Mouse (Mus musculus) cortical plate, adult 2 months (tissue): ENCODE measurements around the gene Gm44805. TPM values are rescaled to one million over a fixed set of nuclear protein-coding genes. Genes with fewer than 3 reads are reported as not detected.

Experiments used
- H3K27ac ChIP-seq: fragments of 200-500 bp; 2 replicates; pipeline ENCODE4 v1.5.1; 2012; ENCODE audit warnings: low read length, control low read depth, inconsistent platforms; ENCODE audit not compliant: insufficient read depth
- H3K4me1 ChIP-seq: fragments of 200-500 bp; 2 replicates; pipeline ENCODE4 v1.6.1; 2011; ENCODE audit warnings: low read length; ENCODE audit not compliant: control insufficient read depth, insufficient read depth
- H3K4me3 ChIP-seq: fragments of 200-500 bp; 2 replicates; pipeline ENCODE4 v1.5.1; 2011; ENCODE audit warnings: mild to moderate bottlenecking, low read length, control low read depth; ENCODE audit not compliant: insufficient read depth
- CTCF ChIP-seq: fragments of 200-500 bp; IDR thresholded peaks from 2 replicates; pipeline ENCODE4 v1.5.1; 2011; ENCODE audit warnings: mild to moderate bottlenecking, control low read depth, low read length; ENCODE audit not compliant: insufficient read depth; ENCODE audit errors: extremely low read depth
- POLR2A ChIP-seq: fragments of 200-500 bp; IDR thresholded peaks from 2 replicates; pipeline ENCODE4 v1.6.1; 2011; ENCODE audit warnings: mild to moderate bottlenecking, low read length, control low read depth; ENCODE audit not compliant: insufficient read depth; ENCODE audit errors: extremely low read depth
- polyA plus RNA-seq: library from polyadenylated mRNA; depleted of rRNA; stranded (reverse); fragments of >200 nt; gene quantifications from 2 replicates; pipeline ENCODE4 v1.2.3, GENCODE M21; 2012

The Gm44805 gene
- polyA plus RNA-seq, 1 experiment: not detected

DNA sequence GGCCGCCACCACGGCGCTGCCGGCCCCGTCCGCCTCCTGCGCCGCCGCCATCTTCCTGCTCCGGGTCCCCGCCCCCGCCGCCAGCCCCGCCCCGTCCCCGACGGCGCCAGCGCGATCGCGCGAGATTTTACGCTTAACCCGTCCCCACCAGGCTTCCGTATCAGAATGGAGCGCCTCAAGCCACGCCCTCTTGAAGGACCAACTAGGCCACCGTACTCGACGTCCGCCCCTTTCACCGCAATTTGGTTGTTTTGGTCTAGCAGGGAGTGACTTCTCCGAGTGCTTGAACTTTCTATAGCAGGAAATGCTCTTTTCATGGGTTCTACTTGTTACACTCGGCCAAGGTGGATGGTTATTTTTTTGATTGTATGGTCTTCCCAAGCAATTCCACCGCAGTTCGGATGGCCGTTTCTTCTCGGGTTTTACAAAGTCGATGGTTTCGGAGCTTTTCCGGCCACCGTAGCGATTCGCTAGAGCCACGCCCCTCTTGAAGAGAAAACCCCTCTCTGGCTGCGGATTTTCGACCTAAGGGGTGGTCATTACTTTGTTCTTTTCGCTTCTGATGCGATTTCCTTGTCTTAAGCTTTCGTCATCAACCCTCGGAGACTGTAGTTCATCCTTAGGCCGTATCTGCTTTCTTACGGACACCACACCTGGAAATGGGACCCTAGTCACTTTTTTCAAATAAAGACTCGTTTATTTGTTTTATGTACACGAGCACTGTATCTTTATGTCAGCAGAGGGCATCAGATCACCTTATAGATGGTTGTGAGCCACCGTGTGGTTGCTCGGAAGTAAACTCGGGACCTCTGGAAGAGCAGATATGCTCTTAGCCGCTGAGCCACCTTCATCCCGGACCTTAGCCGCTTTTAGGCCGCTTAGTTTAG, 16.0 kb downstream of the Gm44805 start, which contains the start of gene Clptm1:
Clptm1 (minus strand) TSS at position 79 of the 887 bp plus-strand sequence.
- peaks cover 4% of the 10 kb centered on the region; the same call in 1 of the 2 replicates for H3K4me1 ChIP-seq
- peak within 1 kb of the TSS; percentile 58 for H3K4me3 ChIP-seq
- H3K27ac ChIP-seq: peak within 1 kb of the TSS; percentile 81
- peak; percentile 20; the same call in 1 of the 2 replicates for TF ChIP-seq CTCF
- TF ChIP-seq POLR2A: peak; percentile 31; the same call in 1 of the 2 replicates

DNA sequence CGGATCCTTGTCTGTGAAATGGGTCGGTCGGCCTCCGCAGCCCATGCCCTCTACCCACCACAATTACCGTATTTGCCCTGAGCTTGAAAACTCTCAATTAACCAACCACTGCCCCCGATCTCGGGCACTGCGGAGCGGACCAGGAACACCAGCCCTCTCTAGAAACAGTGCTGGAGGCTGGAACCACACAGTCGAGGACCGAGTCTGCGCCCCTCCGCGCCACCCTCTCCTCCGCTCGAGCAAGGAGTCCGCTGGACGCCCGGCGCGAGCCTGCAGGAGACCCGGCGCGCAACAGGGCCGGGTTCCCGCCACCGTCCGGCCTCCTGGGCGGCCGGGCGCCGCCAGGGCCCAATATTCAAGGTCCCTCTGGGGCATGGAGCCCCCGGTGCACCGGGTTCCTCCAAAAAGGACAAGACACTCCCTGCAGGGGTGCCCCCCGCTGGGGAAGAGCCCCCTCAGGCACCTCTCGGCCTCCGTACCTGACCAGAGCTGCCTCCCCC, 16.7 kb downstream of the Gm44805 start:
- no peak for TF ChIP-seq CTCF
- no peak for TF ChIP-seq POLR2A
- peaks cover 4% of the 10 kb centered on the region; the same call in 1 of the 2 replicates for H3K4me1 ChIP-seq
- H3K27ac ChIP-seq: no peak overlapping the region
- peak overlapping the region; percentile 58 for H3K4me3 ChIP-seq

DNA sequence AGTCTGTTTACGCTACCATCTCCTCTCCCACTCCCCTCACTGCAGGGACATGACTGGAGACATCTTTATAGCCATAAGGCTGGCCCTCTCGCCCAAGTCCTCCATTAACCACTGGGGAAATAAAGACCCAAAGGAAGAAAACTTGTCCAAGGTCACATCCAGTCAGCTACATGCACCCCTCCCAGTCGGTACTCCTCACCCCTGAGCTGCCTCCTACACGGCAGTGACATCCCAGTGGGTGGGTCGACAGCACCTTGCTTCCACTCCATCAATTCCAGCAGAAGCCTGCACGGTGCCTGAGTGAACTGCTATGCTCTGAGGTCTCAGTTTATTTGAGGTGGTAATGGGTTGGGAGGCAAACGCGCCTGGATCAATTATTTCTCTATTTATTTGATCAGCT, 17.3 kb downstream of the Gm44805 start:
- H3K27ac ChIP-seq: no peak overlapping the region
- H3K4me1 ChIP-seq: peaks cover 4% of the 10 kb centered on the region; the same call in 1 of the 2 replicates
- TF ChIP-seq CTCF (no peak), POLR2A (no peak)
- peak overlapping the region; percentile 58 for H3K4me3 ChIP-seq

DNA sequence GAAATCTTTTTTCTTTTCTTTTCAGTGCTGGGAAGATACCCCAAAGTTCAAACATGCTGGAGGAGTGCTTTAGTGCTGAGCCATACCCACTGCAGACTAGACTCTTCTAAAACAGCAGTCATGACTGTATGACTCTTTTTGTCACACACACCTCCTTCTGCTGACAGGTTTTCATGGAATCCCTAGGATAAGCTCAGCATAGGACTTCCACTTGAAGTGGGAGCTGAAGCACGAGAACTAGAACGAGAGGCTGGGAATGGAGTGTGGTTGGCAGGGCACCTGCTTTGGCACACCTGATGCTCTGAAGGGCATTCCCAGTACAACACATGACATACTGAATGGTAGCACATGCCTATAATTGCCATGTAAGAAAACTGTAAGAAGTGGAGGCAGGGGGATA, 28.6 kb downstream of the Gm44805 start:
- Histone ChIP-seq H3K4me3 (no peak overlapping the region), H3K4me1 (no peaks in the 10 kb centered on the region), H3K27ac (no peak overlapping the region)
- TF ChIP-seq POLR2A (no peak), CTCF (no peak)

DNA sequence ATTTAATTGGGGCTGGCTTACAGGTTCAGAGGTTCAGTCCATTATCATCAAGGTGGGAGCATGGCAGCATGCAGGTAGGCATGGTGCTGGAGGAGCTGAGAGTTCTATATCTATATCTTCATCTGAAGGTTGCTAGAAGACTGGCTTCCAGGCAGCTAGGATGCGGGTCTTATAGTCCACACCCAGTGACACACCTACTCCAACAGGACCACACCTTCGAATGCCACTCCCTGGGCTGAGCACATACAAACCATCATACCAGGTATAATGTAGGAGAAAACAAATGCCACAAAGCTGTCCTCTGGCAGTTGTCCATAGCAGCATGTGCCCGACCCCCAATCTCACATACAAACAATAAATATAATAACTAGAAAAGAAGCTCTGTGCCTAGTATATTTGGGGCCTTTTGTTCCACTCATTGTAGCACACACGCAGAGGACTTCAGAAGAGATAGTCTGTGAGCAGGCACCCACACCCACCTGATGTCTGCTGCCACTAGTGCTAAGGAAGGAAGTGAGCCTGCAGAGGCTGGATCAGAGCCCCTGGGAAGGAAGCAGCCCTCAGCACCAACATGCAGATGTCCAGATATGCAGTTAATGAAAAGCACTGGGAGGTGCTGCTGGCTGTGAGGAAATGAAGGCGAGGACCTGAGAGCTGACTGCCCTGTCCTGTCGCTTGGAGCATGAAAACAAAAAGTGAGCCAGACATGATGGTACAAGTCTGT, 30.0 kb downstream of the Gm44805 start:
- no peak overlapping the region for H3K4me3 ChIP-seq
- TF ChIP-seq POLR2A: no peak
- no peak for TF ChIP-seq CTCF
- H3K4me1 ChIP-seq: no peaks in the 10 kb centered on the region
- no peak overlapping the region for H3K27ac ChIP-seq

DNA sequence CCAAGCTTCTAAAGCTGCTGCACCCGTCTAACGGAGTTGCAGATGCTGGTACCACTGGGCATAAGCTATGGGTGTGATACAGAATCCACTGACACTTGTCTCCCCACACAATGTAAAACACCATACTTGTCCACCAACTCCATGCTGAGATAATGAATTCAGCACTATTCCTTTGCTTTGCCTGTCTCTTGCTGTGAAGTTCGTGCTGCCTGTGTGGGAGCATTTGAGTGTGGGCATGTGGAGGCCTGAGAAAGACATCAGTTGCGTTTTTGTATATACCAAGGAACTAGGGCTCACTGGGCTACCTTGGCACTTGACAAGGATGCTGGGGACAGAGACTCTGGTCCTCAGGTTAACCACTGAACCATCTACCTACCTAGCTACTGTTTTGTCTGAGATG, 40.0 kb downstream of the Gm44805 start:
- Histone ChIP-seq H3K27ac (no peak overlapping the region), H3K4me1 (no peaks in the 10 kb centered on the region; the same call in 1 of the 2 replicates), H3K4me3 (no peak overlapping the region)
- TF ChIP-seq CTCF (no peak), POLR2A (no peak)

DNA sequence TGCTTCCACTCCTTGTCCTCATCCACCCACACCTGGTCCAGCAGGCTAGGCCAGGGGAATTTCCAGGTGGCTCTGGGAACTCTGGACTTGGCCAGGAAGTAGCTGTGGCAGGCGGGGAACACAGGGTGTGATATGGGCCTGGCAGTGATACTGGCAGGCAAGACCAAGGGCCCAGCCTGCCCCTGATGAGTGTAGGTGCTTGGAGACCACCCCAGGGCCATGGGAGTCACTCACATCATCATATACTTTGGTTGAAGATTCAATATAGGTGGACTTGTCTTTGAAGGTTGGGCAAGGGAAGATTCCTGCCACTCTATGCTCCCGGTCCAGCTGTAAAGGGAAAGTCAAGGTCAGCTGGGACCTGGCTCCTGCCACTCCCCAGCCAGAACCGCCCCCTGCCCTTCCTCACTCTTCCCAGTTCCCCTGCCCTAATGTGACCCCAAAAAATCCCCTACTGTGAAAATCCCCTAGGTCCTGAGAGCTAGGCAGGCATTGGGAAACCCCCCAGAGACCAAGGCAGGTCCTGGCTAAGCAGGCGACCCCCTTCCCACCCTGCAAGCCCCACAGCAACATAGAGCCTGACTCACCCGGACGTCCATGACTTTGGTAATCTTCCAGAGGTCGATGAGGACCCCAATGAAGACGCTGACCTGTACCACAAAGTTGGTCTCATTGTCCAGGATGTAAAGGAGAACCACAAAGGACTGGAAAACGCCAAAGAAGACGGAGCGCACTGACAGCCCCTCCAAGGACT, 46.0 kb downstream of the Gm44805 start:
- no peak overlapping the region for H3K27ac ChIP-seq

DNA sequence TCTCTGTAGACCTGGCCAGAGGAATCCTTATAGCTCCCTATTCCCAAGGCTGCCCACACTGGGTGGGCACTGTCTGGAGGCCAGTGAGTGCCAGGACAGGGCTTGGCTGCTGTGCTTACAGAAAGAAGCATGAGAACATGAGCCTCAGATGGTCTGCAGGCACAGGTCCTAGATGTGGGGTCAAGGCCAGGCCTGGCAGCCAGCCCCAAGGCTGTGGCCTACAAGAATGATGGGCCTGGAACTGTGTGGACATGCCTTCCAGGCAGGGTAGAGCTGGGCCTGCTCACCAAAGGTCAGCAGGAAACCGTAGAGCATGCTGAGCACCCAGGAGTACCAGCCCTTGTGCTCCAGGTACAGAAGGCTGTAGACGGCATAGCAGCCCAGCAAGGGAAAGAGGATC, 46.6 kb downstream of the Gm44805 start:
- Histone ChIP-seq H3K4me3 (no peak overlapping the region), H3K27ac (no peak overlapping the region)
- no peak for TF ChIP-seq POLR2A
- no peak for TF ChIP-seq CTCF

More for the DNA sequence above, 46.0 kb downstream of the Gm44805 start:
- no peak overlapping the region for H3K4me3 ChIP-seq
- H3K4me1 ChIP-seq: no peaks in the 10 kb centered on the region
- no peak for TF ChIP-seq CTCF
- TF ChIP-seq POLR2A: no peak

DNA sequence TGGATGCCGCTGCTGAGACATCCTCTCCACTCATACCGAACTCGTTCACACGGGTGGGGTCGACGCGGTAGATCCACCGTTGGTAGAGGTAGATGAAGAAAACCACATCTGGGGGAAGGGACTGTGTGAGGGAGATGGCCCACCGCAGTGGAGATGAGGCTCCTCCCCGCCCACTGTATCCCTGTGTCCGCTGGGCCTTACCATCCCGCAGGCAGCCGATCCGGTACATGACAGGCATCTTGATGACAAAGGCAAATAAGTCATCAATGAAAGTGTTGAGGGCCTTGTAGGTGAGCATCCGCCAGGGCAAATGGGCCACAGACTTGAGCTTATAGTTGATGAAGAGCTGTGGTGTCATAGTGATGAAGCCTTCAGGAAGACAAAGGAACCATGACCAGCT, 47.4 kb downstream of the Gm44805 start:
- no peak for TF ChIP-seq CTCF
- TF ChIP-seq POLR2A: no peak
- no peak overlapping the region for H3K4me3 ChIP-seq

More for the DNA sequence above, 46.6 kb downstream of the Gm44805 start:
- H3K4me1 ChIP-seq: no peaks in the 10 kb centered on the region

DNA sequence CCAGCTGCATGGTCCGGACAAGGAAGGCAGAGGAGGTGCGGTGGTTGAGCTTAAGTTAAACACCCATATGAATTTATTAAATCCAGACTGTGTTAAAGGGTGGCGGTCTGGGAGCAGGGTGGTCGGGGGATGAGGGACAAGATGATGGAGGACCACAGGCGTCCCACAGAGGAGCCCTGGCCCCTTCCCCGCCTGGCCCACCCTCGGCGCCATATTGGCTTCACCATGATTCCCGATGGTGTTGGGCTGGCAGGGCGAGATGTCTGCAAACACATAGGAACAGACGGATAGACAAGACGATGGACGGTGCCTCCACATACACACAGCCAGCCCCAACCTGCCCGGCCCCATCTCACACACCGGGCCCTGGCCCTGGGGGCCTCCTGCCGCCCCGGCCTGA, 48.0 kb downstream of the Gm44805 start:
- TF ChIP-seq POLR2A (no peak), CTCF (no peak)
- no peak overlapping the region for H3K4me3 ChIP-seq
- H3K27ac ChIP-seq: no peak overlapping the region
- H3K4me1 ChIP-seq: no peaks in the 10 kb centered on the region

More for the DNA sequence above, 47.4 kb downstream of the Gm44805 start:
- Histone ChIP-seq H3K27ac (no peak overlapping the region), H3K4me1 (no peaks in the 10 kb centered on the region)
